Mouse (Mus musculus): ENCODE results near the gene Gm33543.

- TF ChIP-seq CTCF (IDR thresholded peaks at IDR 0.05 in 2 of 3, conservative IDR thresholded peaks at IDR 0.05 in 1 of 3; ENCODE audit: control insufficient read depth in 1 of 3, insufficient read depth in 1 of 3, low read depth in 2 of 3, low read length in 3 of 3, poor library complexity in 1 of 3, severe bottlenecking in 1 of 3) (no peak), MAZ (IDR thresholded peaks at IDR 0.05; ENCODE audit: low read depth, low read length) (no peak), POLR2A (IDR thresholded peaks at IDR 0.05; ENCODE audit: control insufficient read depth in 1 of 2, insufficient read depth in 1 of 2, low read depth in 1 of 2, low read length in 2 of 2, poor library complexity in 1 of 2) (no peak), EP300 (IDR thresholded peaks at IDR 0.05; ENCODE audit: low read depth in 1 of 2, low read length in 2 of 2) (no peak), CHD2 (IDR thresholded peaks at IDR 0.05; ENCODE audit: low read length) (no peak), MXI1 (IDR thresholded peaks at IDR 0.05; ENCODE audit: low read depth, low read length) (no peak), RAD21 (IDR thresholded peaks at IDR 0.05; ENCODE audit: low read depth, low read length) (no peak)
Measured at GRCm38 (mm10) chr10:95864349-95865124, 21.8 kb upstream of the Gm33543 start.

All from MEL (cell line).